Mouse (Mus musculus) kidney, adult 2 months (tissue): ENCODE results near the gene Srbd1.

ENCODE experiments used
- CTCF ChIP-seq: fragments of 200-500 bp; conservative IDR thresholded peaks from 2 replicates; pipeline ENCODE4 v1.5.1; 2011; ENCODE audit warnings: low read depth, mild to moderate bottlenecking, control low read depth, low read length, moderate library complexity, mixed read lengths; ENCODE audit not compliant: insufficient read depth, insufficient read length
- POLR2A ChIP-seq: fragments of 200-500 bp; IDR thresholded peaks from one replicate; pipeline ENCODE4 v1.6.1; 2011; ENCODE audit warnings: low read depth, low read length, control low read depth

- TF ChIP-seq CTCF (peak; percentile 22; the same call in 1 of the 2 replicates), POLR2A (peak; percentile 23)
These were observed 22.6 kb upstream of the Srbd1 start, which contains the start of gene Prkce for GRCm38 (mm10) chr17:86167320-86168230.
